Mouse (Mus musculus): ENCODE measurements at regions not wholly inside any gene's neighbourhood (a gene's known extent, or its start where the extent isn't known, plus 50 kb on each side); places are given as distances from the start of the nearest gene placed in this dataset.

DNA sequence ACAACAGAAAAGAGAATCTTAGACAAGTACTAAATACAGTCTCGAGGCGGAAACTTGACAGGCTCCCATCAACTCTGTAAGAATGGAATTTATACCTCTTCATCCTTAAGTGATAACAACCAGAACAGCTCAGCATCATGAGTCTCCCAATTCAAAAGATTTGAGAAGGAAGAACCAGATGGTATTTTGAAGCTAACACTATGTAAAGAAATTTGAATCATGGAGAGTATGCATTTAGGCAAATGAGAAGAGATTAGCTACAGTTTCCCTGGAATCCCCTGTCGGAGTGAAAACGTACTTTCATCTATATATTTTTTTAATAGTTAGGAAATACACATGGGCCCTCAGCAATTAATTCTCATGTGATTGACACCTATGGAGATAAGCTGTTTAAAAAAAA, 140.9 kb downstream of the Nrip1 start:
- DNase-seq (ENCODE audit: low read depth, low spot score): no peak

DNA sequence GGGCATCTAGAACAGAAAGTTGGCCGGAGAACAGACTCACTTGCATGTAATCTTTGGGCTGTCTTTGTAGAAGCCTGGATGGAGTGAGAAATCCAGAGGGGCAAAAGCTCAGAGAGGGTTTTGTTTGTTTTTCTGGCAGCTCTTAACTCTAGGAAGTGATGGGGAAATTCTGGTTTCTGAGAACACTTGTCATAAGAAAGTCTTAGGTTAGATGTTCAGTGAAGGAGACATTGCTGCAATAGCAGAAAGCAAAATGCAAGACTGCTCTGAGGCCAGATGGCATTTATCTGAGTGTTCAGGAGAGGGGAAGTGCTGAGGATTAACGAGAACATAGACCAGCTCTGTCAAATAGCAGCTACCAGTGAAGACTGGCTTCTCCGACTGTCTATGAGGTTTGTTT, 141.5 kb downstream of the Nrip1 start:
- no peak for DNase-seq (ENCODE audit: low read depth, low spot score)

DNA sequence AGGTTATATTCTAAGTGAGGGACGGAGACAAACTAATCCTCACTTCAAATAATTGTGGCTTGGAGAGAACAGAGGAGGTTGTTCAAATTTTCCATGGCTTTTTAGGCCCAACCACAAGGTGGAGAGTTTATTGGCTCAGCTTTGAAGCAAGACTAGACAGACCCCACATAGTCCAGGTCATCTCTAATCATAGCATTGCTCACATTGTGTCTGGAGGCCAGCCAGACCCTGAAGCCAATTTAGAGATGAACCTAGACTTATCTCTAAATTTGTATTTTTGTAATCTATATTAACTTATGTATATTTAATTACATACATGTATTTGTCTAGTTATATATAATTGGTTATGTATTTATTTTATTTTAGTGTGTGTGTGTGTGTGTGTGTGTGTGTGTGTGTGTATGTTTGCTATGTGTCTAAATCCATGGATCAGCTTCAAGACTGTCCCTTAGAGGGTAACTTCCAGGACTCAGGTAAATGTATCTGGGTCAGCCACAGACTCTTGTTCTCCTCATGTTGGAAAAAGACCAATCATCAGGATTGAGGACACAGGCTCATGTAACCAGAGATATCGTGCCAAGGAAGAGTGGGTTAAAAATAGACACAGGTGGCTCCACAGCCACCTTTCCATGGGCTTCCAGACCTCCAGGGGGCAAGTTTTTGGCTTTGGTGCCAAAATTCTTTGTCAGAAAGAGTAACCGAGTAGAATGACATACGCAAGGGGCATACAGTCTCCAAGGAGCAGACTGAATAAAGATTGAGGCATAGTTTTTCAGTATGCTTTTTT, 142.9 kb downstream of the Nrip1 start:
- no peak for DNase-seq (ENCODE audit: low read depth, low spot score)

DNA sequence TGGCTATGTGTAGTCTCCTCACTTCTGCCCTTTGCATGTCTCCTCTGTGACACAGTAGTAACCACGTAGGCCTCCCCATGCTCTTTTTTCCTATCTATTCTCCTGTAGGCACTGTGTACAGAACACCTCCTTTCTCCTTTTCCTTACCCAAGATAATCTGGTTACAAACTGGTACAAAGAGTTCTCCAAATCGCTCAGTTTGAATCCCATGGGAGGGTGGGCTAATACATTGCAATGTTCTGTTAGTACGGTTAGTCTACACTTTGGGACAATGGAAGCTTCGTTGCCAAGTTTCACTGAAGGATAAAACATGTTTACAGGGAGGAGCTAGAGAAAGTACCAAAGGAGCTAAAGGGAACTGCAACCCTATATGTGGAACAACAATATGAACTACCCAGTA, 145.2 kb downstream of the Nrip1 start:
- no peak for DNase-seq (ENCODE audit: low read depth, low spot score)

DNA sequence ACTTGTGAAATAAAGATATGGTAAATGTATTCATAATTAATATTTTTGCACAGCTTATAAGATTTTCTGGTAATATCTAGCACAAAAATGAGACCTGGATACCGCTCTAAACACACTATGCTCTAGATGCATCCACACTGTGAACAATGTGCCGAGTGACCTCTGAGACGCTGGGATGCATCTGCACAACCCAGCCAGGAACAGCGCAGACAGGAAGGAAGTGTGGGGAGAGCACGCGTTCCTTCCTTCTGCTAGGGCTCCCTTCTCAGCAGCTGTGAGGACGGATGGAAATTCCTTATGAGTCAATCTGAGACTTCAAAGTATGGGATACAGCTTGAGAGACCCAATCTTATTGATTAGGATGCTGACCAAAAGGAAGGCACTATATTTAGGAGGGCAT, 147.2 kb downstream of the Nrip1 start:
- no peak for DNase-seq (ENCODE audit: low read depth, low spot score)

DNA sequence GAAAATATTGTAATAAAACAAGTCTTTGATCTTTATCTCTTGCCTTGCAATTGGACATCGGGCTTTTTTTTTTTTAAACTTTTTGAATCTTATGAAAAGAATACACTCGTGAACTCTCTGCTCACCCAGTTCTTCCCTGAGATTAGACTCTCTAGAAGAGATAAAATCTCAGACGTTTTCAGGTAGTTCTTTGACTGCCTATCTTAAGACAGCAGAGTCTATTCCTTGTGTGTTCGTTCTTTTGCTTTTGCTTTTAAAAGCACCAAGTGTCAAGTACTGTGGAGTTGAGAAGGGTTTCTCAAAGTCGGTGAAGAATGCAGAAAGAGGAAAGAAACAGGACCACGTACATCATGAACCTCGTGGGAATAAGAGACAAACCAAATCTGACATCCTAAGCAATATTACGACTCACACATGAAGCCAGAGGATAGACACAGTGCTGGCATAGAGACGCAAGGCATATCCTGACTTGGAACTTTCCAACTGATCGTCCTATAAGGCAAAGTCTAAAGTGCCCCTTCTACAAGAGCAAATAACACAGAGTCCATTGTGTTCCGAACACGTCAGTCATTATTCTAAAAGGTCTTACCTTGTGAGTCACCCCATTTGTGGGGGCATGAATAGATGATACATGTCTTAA, 147.9 kb downstream of the Nrip1 start:
- no peak for DNase-seq (ENCODE audit: low read depth, low spot score)

DNA sequence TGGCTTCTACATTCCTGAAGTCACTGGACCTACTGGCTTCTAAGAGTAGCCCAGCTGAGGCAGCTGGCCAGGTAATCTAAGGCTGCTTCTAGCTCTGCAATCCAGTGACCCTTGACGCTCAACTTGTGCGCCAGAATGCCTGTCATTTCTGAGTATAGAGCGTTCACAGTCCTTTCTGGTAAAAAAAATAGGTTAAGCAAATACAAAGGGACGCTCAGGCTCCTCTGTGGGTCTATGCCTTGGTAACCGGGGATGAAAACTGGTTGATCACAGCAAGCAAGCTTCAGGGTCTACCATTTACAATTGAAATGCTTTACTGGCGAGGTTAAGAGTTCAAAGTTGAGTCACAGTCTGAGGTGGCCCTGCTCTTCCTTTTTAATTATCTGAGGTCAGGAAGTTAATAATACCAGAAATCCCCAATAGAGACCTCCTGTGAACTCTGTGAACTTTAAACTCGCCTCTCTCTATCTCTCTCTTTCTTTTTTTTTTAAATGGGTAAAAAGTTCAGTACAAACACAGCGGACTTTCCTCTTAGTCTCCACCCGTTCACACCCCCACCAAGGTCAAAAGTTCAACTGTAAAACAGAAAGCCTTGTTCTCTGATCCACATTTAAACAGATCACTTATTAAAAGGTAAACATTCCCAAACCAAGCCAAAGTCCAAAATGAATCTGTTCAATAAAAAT, 148.6 kb downstream of the Nrip1 start:
- no peak for DNase-seq (ENCODE audit: low read depth, low spot score)

DNA sequence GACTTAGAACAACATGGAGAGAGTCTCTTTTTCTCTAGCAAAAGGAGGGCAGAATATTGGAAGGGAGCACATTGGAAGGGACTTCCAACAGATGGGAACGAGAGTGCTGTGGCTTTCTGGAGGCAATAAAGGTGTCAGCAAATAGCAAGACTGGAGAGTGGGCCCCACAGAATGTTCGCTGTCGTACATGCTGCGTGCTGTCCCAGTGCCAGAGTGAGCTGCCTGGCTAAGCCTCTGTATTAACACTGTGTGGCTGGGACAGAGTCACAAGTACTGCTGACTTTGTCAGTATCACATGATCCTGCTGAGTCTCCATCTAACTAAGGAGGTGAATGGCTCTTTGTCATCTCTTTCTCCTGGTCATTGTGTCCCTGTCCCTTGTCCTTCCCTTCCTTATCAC, 149.9 kb downstream of the Nrip1 start:
- no peak for DNase-seq (ENCODE audit: low read depth, low spot score)

DNA sequence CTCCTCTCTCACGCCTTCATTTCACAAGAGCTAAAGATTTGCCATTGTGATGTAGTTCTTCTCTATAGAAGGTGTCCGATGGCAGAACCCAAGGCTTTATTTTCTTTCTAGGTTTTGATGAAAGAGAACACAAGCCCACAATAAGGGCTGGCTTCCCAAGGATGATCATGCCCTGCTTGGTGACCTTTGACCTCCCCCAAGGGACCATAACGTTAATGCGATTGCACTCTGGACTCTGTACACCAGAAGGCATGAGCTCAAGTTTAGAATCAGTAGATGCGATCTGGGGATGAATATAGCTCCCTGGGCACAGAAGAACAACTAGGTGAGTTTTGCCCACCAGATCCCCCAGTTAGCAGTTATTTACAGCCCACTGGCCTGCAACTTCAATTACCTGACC, 150.7 kb downstream of the Nrip1 start:
- no peak for DNase-seq (ENCODE audit: low read depth, low spot score)

DNA sequence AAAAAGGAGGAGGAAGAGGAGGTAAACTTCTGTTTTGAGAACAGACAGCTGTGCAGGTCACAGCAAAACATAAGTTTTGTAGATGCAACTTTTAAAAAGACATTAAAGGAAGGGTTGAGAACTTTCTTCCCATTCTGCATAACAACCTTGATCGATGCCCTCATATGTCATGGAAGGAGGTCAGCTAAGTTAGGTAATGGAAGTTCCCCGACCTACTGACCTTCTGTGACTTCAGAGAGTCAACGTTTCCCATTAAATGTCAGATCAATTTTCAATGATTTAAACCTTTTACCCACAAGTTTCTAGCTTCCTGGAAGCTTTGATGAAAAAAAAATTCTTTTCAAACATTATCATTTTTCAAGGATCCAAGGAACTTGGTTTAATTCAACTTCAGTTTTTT, 153.2 kb downstream of the Nrip1 start:
- DNase-seq (ENCODE audit: low read depth, low spot score): no peak

DNA sequence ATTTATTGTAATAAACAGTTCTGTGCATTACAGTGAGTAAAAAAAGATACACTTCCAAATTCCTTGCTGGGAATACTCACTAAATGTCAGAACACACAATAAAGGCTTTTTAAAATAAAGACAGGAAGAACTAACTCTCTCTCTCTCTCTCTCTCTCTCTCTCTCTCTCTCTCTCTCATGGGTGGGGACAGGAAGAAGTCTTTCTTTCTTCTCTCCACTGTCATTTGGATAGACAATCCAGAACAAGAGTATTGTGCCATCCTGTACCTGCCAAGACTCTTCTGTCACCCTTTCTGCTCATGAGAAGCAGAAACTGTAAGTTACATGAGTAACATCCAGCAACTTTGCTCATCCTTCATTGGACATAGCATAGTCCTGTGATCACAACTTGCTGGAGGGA, 154.4 kb downstream of the Nrip1 start:
- no peak for DNase-seq (ENCODE audit: low read depth, low spot score)

DNA sequence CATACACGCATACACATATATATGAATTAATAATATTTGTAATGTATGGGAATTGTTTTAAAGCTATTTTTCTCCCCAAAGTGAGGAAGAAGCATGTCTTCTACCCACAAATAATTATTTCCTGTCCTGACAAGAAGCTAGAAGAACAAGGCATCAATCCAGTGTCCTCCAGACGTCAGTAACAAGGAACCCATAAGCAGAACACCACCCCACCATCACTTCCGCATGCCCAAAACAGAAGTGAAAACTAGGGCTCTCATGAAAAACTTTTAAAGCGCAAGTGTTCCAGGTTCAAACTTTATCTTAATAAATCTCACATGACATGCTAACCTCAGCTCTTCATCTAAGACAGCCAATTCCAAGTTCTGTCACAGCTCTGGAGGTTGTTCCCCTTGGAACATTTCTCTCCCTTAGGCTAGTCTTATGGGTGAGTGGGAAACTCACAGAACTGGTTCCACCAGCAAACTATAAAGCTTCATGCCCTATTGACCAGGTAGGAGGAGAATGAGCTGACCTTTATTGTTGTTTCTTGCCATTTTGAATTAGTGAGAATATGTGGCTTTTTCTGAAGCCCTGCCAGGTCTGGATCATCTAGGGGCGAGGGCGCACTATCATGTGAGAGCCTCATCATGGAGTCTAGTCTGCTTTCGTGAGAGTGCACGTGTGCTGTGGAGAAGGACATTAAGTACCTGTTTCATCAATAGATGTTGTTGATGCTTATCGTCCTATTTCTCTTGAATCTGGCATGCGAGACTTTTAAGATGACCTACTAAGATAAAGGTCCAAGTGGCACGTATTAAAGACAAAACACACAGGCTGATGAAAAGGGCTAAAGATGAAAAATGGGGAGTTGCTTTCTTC, 155.1 kb downstream of the Nrip1 start:
- DNase-seq (ENCODE audit: low read depth, low spot score): no peak

DNA sequence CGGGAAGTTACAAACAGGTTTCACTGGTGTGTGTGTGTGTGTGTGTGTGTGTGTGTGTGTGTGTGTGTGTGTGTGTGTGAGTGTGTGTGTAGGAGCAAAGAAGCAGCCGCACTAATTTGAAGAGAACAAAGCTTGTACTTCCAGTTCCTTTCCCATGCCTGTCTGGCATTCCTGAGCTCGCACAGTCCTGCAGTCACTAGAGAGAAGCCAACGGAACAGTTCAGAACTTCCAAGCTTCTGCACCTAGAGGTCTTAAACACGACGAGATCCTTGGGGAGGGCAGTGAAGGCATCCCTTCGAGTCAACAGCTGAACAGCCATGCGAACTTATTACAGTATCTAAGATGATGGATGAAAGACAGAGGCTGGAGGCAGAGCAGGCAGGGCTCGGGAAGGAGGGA, 157.4 kb downstream of the Nrip1 start:
- DNase-seq (ENCODE audit: low read depth, low spot score): no peak

DNA sequence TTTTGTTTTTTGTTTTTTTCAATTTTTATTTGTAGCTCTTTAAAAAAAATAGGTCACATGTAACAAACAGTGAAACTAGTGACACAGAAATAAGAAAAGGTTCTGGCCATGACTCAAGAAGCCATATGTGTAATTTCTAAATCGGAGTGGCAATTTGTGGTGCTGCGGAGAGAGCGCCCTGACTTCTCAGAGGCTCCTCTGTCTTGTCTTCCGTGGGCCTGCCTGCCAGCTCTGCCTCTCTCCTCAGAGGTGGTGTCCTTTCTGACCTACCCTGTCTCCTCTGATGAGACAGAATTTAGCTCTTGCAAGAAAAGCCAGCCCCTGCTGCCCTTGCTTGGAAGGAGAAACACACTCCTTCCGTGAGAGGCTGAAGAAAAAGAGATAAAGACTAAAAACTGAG, 158.1 kb downstream of the Nrip1 start:
- DNase-seq (ENCODE audit: low read depth, low spot score): no peak

DNA sequence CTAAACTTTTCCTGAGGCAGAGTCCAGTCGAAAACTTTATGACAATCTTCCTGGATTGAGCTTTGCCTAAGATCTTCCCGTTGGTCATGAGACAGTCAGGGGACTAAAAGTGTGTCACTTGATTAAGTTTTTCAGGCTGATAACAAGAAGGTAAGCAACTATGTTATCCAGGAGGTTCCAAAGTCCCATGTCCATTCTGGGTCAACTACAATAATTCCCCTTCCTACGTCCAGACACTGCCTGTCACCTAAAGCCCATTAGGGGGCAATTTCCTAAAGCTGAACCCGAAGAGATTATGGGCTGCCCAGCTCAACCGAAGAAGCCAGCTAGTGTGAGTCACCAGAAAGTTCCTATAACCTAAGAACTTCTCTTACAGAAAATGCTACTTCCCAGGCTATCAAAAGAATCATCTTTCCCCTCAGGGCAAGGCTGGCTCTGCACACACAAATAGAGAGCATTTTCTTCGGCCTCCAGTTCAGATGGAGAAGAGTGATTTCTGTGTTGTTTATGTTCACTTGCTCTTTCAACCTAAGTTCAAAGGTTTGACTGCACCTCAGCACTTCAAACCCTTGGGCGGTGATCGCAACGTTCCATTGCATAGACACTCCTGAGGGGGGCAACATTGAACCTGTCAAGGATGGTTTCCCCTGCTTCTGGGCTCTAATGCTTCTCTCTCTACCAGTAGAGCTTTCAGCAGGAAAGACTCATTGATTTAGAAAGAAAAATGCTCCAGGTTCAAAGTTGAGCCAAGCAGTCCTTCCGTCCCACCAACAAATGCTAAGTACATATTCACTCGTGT, 171.7 kb downstream of the Nrip1 start:
- no peak for DNase-seq (ENCODE audit: low read depth, low spot score)

DNA sequence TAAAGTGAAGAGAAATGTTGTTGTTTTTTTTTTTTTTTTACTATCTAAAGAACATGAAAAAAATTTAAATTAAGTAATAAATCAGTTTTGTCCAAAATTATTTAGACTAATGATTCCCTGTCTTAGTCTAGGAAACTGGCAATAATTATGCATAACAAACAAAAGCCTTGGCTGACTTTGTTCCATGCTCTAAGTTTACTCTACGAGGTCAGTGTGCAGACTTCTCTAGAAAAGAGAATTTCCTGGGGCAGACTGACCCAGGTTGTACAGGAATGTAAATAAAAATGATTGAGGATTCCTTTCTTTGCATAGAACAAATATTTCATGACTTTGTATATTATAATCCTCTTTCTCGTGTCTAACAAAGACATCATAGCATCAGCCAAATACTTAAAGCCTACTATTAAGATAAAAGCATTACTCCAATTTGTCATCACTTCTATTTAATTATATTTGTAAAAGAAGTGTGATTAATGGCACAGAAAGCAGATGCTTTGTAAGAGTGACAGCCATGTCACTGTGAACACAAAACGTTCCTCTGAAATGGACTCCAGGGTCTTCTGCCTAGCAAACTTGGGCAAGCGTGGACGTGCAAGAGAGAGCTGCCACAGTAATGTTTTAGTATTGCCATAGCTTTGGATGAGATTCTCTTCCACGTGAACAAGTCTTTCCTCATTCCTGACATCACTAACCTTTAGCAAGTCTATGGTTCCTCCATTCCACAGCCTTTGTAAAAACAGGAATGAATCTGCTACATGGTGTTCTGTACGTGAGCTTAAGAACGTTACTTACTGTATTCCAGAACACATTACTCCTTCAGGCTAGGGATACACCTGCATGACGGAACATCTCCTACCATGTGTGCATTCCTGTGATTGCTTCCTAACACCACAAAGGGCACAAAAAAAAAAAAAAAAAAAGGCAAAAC, 172.6 kb downstream of the Nrip1 start:
- DNase-seq (ENCODE audit: low read depth, low spot score): no peak

DNA sequence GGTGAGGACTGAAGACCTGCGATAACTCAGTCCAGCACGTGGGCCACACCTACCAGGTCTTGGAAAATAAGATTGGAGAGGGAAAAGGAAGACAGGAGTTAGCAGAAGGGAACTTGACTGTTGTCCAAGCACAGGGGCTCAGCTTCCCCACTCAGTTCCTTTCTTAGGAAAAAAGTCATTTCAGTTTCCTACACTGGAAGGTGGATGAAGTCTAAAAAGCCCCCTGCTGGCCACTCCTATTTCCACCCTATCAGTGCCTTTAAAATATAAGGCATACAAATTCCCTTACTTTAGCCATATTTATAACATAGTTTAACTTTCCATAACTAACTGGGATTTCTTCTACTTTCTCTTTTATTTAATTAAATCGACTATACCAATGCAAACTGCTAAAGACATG, 173.4 kb downstream of the Nrip1 start:
- DNase-seq (ENCODE audit: low read depth, low spot score): no peak

DNA sequence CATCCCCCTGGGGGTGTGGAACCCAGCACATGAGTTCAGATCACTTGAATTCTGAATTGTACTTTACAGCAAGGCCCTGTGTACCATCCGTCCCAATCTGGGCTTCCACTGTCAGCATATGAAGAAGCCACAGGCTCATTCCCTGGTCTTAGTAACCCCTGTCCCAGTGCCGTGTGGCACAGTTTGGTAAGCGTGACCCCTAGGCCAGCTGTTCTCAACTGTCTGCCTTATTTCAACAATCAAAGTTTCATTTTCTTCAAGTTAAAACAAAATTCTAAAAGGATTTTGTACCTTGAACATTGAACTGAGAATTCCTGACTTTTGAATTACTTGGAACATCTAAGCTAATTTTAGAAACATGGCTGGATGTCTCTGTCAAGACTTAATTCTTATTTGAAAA, 174.6 kb downstream of the Nrip1 start:
- DNase-seq (ENCODE audit: low read depth, low spot score): no peak

DNA sequence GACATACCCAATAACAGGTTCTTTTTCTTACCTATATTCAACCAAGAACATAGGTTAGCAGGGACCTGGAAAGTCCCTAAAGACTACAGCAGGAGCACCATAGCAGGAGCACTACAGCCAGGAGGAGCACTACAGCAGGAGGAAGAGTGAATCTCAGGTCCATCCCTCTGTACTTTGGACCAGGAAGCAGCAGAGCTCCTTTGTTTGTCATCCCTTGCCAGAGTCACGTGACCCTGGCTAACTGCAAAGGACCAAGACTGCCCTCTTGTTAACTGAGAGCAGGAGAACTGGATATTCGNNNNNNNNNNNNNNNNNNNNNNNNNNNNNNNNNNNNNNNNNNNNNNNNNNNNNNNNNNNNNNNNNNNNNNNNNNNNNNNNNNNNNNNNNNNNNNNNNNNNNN, 172.2 kb upstream of the Samsn1 start:
- DNase-seq (ENCODE audit: low read depth, low spot score): no peak

DNA sequence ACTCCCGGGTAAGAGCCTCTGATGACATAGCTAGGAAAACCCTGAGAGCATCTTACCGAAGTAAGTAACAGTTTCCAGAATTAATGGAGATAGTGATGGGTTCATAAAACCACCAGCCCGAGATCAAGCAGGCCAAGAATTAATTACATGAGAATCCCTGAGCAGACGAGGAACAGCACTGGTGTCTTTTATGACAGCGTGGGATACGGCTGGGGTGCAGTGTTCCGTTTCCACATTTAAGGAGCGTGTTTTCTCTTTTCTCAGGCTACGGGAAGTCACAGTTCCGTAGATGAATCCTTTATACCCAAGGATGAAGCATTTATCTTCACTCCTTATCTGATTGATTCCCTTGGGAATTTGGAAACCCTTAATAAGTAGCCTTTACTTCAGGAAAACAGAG, 169.1 kb upstream of the Samsn1 start:
- DNase-seq (ENCODE audit: low read depth, low spot score): no peak

Data from telencephalon, adult 2 months (tissue).